Mouse (Mus musculus) liver, embryonic 14.5 days (tissue): ENCODE data around the gene Cyp2b19.

Source experiments
- CTCF ChIP-seq: IDR thresholded peaks from 2 replicates; pipeline ENCODE4 v1.5.1; 2016; ENCODE audit warnings: antibody characterized with exemption, low read depth, control low read depth
- EP300 ChIP-seq: IDR thresholded peaks from 2 replicates; pipeline ENCODE4 v1.6.1; 2016; ENCODE audit warnings: antibody characterized with exemption, low read depth

- no peak for TF ChIP-seq CTCF
- no peak for TF ChIP-seq EP300
These were observed 16.1 kb downstream of the Cyp2b19 start for GRCm38 (mm10) chr7:26772866-26773586.
